Mouse (Mus musculus): ENCODE results near the gene Rsph3b.
A peak's percentile ranks its signal among the peaks of the same experiment; 100 is the strongest.
"Not testable (repeated sequence)": the region's sequence is repeated elsewhere in the genome, so short reads cannot be mapped to it uniquely, and the experiment has no call there.

Rsph3b gene

DNA sequence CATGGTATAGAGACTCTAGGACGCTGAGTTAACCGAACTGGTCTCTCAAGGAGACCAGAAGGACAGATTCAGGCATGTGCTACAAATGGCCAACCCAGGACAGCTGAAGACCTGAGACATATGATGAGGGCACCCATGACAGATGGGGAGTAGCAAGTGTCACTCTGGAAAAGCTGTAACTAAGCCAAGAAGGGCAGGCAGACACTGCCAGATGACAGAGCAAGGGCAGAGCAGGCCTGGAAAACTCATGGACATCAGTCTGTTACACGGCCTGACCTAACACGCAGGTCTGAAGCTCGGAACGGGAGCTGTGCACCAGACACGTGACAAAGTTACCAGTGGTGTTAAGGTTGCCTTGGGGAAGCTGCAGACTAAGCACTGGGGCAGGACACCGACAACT is 10.4 kb upstream of the Rsph3b start:
- DNase-seq (ENCODE audit: low read depth): not testable (repeated sequence)

DNA sequence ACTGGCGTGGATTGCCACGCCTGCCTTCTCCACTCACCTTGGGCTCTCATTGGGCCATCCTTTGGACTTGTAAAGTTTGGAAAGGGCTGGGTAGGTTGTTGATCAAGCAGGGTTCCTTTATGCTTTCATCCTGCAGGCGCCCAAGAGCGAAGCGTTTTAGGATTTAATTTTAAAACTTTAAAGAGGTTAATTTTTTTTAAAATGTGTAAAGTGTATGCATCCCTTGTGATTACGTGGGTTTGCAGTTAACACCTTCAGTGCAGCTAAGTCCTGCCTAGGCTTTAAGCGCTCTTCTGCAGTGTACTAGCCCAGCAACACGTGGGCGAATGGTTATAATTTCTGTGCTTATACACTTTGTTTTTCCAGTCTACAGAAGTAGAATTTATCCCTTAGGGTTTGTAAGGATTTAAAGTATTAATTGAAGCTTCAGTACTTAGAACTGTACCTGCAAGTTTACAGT is 317 bp upstream of the Rsph3b start:
- DNase-seq (ENCODE audit: low read depth): peak; percentile 47

DNA sequence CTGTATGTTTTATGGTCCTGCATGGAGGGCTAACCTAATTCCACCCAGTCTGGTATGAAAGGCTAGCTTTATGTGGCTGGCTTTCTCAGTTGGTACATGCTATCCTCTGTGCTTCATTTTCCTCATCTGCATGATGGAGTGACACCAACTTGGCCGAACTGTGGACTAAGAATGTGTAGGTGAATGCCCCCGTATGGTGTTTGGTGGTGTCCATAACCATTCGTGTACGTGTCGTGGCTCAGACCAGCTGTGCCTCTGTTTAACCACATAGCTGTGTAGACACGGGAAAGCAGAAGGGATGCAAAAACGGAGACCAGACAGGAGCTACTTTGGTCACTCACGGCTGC is 872 bp downstream of the Rsph3b start:
- not testable (repeated sequence) for DNase-seq (ENCODE audit: low read depth)

DNA sequence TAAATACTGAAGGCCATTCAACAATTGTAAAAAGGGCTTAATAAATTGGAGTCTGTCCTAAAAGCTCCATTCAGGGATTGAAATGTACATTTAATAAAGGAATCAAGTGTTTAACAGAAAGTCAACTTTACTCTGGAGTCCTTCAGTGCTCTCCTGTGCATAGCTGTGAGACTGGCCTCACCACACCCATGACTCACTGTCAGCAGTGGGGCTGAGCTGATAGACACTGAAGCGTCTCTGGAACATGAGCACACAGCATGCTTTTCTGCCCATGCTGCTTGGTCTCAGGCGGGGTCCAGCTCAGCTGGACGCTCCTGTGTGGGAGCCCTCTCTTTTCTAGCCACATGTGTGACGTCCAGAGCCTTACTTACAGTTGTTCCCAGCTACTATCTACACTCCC is 5.9 kb downstream of the Rsph3b start:
- not testable (repeated sequence) for DNase-seq (ENCODE audit: low read depth)

DNA sequence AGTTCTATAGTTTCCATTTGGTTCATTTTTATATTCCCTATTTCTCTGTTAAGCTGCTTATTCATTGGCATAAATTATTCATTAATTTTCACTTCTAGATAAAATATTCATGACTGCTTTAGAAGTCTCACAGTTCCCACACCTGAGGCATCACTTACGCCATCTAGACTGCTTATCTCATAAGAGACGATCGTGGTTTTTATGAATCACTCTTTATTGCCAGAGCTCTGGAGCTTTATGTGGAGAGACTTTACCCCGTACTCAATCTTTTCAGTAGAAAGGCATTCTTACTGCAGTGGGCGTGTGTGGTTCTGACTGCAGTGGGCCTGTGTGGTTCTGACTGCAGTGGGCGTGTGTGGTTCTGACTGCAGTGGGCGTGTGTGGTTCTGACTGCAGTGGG is 16.9 kb downstream of the Rsph3b start:
- DNase-seq (ENCODE audit: low read depth): not testable (repeated sequence)

DNA sequence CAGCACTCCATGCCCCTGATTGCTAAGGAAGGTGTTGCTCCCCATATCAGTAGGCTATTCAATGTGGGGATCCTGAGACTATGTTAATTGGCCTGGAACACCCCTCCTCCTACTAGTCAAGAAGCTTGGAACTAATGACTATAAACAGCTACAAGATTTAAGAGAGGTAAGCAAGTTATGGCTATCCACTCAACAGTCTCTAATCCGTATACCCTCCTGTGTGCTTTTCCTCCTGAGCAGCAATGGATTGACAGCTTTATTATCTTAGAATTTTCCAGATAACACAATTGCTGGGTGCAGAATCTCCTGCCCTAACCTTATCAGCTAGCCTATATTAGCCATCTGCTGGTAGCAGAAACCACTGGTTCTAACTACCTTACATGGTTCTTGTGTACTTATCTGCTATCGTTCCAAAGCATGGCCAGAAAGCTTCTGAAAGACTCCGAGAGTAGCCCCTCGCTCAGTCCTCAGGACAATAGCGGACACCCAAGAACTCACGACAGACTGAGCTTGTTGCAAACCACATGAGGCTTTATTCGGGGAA is 28.1 kb downstream of the Rsph3b start:
- not testable (repeated sequence) for DNase-seq (ENCODE audit: low read depth)

DNA sequence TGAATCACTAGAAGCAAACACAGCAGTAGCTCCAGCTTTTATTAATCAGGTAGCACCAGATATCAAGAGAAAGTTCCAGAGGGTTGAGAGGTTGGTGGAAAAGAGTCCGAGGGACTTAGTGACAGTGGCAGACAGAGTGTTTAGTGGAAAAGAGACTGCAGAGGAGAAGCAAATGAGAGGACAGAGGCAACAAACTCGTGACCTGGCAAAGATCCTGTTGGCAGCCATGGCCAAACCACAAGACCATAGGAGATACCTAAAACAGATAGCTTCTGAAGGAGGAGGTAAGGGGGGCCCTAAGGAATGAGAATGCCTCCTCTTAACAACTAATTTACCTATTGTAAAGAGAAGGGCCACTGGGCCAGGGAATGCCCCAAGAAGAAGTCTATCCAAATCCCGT is 29.1 kb downstream of the Rsph3b start:
- not testable (repeated sequence) for DNase-seq (ENCODE audit: low read depth)

DNA sequence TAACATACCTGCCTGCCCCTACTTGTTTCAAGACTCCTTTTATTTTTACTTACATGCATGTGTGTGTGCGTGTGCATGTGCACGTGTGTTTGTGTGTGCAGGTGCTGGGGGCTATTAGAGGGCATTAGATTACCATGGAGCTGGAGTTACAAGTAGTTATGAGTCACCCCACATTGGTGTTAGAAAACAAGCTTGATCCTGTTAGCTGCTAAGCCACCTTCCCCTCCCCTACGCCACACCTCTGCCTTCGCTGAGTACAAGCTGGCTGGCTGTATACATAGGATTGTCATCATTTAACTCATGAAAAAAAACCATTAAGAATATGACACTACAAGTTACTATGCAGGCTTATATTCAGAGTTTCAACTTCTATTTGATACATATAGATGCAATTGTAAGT is 33.2 kb downstream of the Rsph3b start:
- not testable (repeated sequence) for DNase-seq (ENCODE audit: low read depth)

DNA sequence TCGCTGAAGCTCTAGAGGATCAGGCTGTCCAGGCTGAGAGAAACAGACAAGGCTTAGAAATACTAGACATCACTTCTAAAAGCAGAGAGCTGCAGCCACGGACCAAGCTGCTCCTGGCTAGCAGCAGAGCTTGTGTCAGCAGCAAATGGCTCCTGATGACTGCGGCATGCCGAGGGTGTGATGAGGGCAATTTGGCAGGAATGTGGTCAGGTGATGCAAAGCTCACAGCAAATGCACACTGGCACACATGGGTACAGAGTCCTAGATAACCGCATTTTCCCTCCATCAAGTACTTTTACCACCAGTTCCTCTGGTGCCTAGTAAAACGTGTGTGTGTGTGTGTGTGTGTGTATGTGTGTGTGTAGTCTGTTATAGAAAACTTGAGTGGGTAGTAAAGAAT is 34.4 kb downstream of the Rsph3b start:
- not testable (repeated sequence) for DNase-seq (ENCODE audit: low read depth)

DNA sequence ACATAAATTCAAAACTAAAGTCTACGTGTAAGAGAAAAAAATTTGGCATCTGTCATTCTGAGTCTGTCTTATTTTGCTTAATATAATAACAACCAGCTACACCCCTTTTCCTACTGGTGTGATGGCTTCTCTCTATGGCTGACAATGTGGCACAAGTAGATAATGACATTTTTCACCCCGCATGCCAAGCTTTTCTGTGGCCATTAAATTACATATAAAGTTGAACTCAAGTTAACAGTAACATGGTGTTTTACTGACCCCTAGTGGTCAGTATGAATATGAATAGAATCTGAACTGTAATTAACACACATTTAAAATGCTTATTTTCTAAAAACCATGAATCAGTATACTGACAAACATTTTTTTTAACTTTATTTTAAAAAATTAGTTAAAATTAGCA is 48.1 kb downstream of the Rsph3b start:
- DNase-seq (ENCODE audit: low read depth): not testable (repeated sequence)

DNA sequence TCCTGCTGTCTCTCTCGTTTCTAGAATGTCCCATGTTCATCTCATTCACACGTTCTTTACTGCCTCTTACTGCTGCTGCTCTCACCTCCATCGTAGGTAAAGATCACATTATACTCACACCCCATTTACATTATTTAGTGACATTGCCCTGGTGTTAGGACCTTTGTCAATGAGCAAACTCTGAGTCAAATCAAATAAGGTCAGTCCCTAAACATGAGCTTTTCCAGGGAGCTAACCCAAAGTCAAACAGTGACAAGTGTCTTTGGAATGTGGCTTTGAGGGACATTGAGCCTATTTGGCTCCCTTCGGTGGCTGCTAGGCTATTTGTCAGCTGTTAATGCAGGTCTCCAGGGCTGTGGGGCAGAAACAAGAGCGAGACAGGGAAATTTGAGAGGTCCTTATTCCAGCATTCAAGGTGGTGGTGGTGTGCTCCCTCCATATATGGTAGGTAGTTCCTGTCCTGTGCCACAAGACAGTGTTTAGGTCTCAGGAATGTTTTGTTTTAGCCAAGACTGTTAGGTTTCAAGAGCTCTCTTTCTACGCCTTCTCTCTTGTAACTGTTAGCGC is 50.4 kb downstream of the Rsph3b start:
- not testable (repeated sequence) for DNase-seq (ENCODE audit: low read depth)

DNA sequence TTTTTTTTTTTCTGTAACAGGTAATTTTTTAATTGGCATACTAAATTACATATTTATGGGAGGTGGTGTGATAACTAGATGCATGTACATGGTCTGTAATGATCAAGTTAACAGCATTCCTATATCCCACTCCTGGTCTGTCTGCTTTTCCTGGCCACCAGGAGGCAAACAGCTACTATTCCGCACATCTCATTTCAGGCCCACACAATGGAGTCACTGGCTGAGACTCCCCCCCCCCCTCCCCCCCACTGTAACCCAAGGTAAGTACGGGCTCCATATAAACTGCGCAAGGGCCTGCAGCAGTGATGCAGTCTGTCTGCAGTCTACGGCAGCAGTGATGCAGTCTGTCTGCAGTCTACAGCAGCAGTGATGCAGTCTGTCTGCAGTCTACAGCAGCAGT is 51.7 kb downstream of the Rsph3b start:
- no peak for DNase-seq (ENCODE audit: low read depth)

DNA sequence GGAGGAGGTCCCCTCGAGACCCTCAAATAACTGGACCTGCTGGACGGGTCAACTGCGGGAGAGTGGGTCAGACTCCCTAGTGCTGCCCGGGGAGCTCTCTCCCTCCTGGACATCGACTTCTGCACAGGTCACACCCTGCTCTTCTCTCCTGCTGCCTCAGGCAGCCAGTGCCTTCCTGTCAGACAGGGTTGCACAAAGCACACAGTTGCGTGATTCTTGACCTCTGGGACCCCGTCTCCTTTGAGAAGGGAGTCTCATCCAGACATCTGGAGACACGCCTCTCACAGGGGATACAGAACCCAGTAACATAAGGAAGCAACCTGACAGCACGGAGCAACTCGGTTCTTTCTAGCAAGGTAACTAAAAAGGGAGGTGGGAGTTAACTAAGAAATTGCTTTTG is 55.1 kb downstream of the Rsph3b start:
- no peak for DNase-seq (ENCODE audit: low read depth)

DNA sequence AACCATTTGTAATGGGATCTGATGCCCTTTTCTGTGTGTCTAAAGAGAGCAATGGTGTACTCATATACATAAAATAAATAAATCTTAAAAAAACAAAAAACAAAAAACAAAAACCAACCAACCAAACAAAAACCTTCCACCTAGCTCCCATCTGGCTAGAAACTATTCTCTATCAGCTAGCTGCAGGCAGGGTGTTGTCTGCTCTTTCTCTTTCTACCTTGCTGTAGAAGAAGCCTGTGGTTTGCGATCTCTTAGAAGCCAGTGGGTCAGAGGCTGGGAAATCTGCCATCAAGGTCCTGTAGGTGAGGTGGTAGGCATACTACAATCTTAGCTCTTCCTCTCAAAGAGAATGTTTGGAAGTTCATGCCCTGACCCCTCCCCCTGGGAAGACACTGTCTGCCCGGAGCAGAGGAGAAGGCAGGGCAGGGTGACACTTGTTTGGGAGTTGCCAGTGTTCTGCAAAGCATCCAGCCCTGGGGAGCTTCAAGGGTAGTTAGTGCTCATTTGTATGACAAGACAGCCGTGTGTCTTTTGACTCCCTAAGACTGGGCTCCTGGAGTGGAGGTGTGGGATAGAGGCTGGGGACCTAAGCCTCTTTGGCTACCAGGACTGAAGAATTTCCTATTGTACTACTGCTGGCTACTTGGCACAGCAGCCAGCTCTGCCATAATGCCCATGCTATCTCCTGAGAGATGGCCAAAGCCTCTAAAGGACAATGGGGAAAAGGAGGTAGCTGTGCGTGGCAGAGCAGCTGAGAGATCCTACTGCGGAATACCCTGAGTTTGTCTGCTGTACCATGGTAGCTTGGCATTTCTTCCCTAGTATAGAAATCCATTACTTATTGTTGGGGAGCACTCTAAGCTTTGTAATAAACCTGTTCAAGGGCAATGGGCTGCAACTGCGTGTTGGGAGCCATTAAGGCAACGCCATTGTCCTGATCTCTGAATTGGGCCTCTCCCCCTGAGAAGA is 56.2 kb downstream of the Rsph3b start:
- DNase-seq (ENCODE audit: low read depth): no peak

DNA sequence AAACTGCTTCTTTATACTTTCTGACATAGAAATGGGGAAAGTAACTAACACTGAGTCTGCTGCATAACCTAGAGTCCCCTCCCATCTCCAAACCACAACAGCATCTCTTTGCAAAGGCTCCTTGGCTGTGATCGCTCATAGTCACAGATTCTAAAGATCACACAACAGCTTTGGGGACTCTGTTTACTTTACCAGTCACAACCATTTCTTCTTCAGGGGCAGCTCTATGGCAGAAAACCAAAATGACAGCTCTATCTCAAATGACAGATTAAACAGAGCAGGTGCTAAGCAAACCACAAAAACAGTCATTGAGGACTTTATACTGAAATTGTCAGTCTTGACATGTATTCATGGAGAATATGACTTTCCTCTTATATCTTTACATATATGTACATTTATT is 62.0 kb downstream of the Rsph3b start:
- no peak for DNase-seq (ENCODE audit: low read depth)

DNA sequence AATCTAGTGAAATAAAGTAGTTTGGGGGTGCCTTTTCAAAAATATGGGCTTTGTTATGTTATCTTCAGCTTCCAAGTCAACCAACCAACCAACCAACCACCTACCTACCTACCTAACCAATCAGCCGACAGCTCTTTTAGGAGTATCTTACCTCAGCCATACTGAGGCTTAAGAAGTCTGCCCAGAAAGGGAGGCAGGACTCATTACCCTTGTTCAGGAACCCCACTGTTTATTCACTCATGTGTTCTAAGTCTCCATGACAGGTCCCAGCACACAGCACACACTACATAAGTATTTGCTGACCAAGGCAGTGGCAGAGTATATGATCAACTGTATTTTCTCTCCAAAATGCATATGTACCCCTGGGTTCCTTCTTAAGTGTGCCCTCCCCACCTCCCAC is 64.0 kb downstream of the Rsph3b start:
- no peak for DNase-seq (ENCODE audit: low read depth)

DNA sequence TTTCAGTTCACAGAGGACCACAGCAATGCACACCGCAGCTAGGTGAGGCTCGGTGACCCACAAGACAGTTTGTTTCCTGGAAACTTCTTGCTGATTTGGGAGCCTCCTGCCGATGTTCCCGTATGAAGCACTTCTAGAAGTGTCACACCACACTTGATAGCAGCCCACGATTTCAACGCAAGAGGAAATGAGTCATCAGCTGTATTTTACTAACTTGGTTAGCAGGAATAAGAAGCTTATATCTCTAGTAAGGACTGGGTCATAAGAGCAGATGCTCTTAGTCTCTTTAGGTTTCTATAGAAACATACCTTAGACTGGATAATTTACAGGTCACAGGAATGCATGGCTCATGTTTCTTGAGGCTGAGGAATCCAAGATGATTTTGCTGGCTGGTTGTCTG is 67.2 kb downstream of the Rsph3b start:
- DNase-seq (ENCODE audit: low read depth): no peak

DNA sequence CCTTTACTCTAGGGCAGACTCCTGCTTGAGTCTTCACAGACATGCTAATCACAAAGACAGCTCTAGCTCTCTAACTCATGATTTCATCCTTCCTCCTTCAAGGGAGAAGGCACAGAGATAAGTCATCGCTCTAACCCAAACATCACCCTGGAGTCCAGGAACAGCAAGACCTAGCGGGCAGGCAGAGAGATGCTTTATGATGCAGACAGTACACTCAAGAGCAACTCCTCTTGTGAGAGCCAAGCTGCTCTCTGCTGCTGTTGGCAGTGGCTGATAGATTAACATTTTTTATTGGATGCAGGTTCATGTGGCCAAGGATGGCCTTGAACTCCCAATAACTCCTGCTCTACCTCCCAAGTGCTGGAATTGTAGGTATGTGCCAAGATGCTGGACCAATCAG is 77.1 kb downstream of the Rsph3b start:
- DNase-seq (ENCODE audit: low read depth): no peak

DNA sequence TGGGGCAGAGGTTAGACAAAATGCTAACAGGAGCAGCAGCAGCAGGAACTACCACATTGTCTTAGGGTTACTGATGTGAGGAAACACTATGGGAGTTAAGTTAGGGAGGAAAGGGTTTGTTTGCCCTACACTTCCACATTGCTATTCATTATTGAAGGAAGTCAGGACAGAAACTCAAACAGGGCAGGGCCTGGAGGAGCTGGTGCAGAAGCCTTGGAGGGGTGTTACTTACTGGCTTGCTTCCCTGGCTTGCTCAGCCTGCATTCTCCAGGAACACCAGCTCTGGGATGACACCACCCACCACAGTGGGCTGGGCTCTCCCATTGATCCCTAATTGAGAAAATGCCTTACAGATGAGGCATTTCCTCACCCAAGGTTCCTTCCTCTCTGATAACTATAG is 79.7 kb downstream of the Rsph3b start:
- no peak for DNase-seq (ENCODE audit: low read depth)

DNA sequence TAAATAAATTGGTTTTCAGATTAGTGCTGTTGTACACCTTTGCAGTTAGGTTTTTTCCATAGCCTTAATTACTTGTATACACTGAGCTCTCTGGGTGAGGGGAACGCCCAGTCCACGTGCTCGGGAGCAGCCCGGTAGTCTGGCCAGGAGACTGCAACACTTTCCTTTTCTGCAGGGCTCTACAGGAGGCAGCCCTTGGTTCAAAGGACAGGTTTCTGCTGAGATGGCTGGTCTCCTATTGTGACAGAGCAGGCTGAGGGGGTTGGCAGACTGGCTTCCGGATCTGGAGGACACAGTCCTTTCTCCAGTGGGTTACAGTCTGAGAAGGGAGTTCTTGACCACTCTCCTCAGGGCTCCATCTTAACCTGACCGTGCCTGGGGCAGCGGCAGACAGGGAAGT is 80.7 kb downstream of the Rsph3b start:
- no peak for DNase-seq (ENCODE audit: low read depth)

DNA sequence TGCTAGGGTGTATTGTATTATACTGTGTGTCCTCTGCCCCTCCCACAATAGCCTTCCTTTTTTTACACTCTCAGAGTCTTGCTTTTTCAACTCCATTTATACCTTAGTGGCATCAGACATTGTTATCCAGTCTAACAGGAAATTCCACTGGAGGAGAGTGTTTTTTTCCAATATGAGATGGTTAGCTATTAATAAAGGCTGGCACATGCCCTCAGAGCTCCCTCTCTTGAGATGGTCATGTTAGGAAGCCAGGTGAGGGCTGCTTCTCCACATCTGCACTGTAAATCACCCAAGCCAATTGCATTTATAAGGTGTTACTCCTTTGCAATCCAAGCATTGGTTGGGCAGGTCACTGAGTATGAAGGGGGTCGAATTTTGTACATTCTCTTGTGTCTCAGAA is 81.9 kb downstream of the Rsph3b start:
- no peak for DNase-seq (ENCODE audit: low read depth)

DNA sequence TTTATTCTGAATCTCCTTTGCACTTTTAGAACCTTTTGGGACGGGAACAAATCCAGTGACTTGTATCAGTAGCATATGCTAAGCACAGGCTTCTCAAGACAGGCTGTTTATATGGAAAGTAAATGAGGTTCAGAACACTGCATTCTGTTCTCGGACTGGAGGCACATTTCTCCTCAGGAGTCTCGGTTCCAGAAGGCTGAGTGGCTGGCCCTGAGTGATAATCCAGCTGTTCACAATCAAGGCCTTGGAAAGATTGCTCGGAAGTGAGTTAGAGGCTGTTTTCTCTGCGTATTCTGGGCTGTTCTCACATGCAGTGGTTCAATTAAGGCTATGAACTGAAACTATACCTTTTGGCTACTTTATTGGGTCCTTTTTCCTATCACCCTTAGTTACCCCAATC is 82.9 kb downstream of the Rsph3b start:
- no peak for DNase-seq (ENCODE audit: low read depth)

DNA sequence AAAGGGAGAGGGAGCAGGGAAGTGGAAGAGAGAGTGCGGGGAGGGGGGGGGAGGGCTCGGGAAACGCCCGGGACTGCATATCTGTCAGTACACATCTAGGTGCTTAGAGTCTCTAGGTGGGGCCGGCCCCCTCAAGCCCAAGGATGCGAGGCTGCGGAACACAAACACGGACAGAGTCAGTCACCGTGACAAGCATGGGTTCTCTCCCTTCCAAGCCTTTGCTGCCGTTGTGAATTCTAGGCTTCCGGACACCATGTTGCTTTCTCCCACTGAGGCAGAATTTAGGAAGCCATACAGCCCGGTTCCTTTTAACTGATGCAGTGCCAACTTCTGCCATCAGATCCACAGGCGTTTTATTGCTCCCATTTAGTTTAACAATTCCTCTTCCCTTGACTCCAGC is 83.6 kb downstream of the Rsph3b start:
- no peak for DNase-seq (ENCODE audit: low read depth)
